Mouse (Mus musculus) heart, embryonic 10.5 days (tissue): Measurements from ENCODE around the gene Tulp2. TPM values are rescaled to one million over a fixed set of nuclear protein-coding genes. Genes with fewer than 3 reads are reported as not detected.

Experiments
- DNase-seq: peaks from one replicate; pipeline ENCODE4 v3.0.0-alpha.2; 2017; ENCODE audit warnings: low spot score
- H3K27ac ChIP-seq: fragments of 300-500 bp; sonication (generic); 2 replicates; pipeline ENCODE4 v1.5.1; 2016; ENCODE audit warnings: mild to moderate bottlenecking
- H3K27me3 ChIP-seq: fragments of 300-500 bp; sonication (generic); 2 replicates; pipeline ENCODE4 v1.6.1; 2016; ENCODE audit warnings: mild to moderate bottlenecking; ENCODE audit not compliant: poor library complexity, insufficient read depth, severe bottlenecking
- H3K36me3 ChIP-seq: fragments of 300-500 bp; sonication (generic); 2 replicates; pipeline ENCODE4 v1.6.1; 2016; ENCODE audit warnings: mild to moderate bottlenecking, moderate library complexity
- H3K4me1 ChIP-seq: fragments of 300-500 bp; sonication (generic); 2 replicates; pipeline ENCODE4 v1.6.1; 2016; ENCODE audit warnings: mild to moderate bottlenecking
- H3K4me3 ChIP-seq: fragments of 300-500 bp; sonication (generic); 2 replicates; pipeline ENCODE4 v1.5.1; 2016; ENCODE audit warnings: mild to moderate bottlenecking, moderate library complexity
- H3K9me3 ChIP-seq: fragments of 300-500 bp; sonication (generic); 2 replicates; pipeline ENCODE4 v1.6.1; 2016; ENCODE audit warnings: mild to moderate bottlenecking, moderate library complexity
- WGBS: fragments of 180-500 bp; shearing (Covaris S2); methylation state at CpG from one replicate; pipeline ENCODE4 v1.1.7; 2016; 5-methylcytosine and 5-hydroxymethylcytosine counted together
- polyA plus RNA-seq: library from polyadenylated mRNA; unstranded; fragments of >200 nt; fragmentation: Nextera tagmentation; extraction: Ambion mirVana; gene quantifications from 2 replicates; pipeline ENCODE4 v1.2.1, GENCODE M21; 2016

The Tulp2 gene
- polyA plus RNA-seq, 1 experiment from 2014 or later: 2.9 TPM

DNA sequence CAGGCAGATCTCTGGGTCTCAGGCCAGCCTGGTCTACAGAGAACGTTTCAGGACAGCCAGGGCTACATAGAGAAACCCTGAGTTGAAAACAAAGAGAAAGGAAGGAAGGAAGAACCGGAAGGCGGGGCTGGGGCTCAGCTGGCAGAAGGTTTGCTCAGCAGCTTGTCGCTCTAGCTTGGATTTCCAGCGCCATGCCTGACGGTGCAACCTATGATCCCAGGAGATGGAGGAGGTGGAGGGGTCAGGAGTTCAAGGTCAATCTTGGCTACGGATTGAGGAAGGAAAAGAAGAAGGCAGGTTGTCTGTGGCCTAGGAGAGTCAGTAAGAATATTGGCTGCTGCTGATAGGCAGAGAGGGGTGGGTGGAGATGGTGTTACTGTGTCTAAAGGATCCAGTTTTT is 78.6 kb downstream of the Tulp2 start:
- Histone ChIP-seq H3K27ac (no peak overlapping the region), H3K27me3 (no peaks in the 10 kb centered on the region), H3K4me1 (peaks cover 38% of the 10 kb centered on the region), H3K9me3 (no peaks in the 10 kb centered on the region), H3K4me3 (no peak overlapping the region), H3K36me3 (no peaks in the 10 kb centered on the region)
- DNase-seq: no peak
- 77% methylated on average over 7 of the region's 7 CpGs for WGBS

DNA sequence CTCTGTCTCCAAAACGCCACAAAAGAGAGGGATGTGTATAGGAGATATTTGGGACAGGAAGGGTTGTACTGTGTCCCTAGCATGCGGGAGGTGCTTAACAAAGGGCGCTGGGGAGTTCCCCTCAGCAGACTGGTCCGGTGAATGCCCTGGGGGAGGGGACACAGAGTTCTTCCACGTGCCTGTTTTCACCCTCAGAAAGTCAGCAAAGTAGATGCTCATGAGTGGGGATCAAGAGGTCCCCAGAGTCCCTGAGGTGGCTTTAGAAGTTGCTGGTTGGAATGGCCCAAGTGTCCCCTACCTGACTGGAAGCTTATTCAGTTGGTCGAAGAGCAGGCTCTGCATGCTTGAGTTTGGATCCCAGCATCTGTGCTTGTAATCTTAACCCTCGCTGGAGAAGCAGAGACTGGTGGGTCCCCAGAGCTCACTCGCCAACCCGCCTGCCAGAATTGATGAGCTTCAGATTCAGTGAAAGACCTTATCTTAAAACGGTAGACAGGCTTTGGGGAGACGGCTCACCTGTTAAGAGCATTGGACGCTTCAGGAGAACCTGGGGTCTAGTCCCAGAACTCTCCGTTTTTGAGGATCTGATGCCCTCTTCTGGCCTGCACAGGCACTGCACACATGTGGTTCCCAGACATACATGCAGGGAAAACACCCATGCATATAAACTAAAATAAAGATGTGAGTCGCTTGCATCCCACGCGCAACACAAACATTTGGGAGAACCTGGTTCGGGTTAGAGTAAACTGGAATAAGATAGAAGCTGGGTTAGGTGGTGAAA is 79.4 kb downstream of the Tulp2 start:
- no peak for DNase-seq
- 23% methylated on average over 17 of the region's 17 CpGs for WGBS
- no peaks in the 10 kb centered on the region for H3K36me3 ChIP-seq
- no peaks in the 10 kb centered on the region for H3K27me3 ChIP-seq
- H3K27ac ChIP-seq: no peak overlapping the region; the same call in 1 of the 2 replicates
- H3K4me1 ChIP-seq: peaks cover 35% of the 10 kb centered on the region
- peak overlapping the region; percentile 27 for H3K4me3 ChIP-seq
- H3K9me3 ChIP-seq: no peaks in the 10 kb centered on the region

DNA sequence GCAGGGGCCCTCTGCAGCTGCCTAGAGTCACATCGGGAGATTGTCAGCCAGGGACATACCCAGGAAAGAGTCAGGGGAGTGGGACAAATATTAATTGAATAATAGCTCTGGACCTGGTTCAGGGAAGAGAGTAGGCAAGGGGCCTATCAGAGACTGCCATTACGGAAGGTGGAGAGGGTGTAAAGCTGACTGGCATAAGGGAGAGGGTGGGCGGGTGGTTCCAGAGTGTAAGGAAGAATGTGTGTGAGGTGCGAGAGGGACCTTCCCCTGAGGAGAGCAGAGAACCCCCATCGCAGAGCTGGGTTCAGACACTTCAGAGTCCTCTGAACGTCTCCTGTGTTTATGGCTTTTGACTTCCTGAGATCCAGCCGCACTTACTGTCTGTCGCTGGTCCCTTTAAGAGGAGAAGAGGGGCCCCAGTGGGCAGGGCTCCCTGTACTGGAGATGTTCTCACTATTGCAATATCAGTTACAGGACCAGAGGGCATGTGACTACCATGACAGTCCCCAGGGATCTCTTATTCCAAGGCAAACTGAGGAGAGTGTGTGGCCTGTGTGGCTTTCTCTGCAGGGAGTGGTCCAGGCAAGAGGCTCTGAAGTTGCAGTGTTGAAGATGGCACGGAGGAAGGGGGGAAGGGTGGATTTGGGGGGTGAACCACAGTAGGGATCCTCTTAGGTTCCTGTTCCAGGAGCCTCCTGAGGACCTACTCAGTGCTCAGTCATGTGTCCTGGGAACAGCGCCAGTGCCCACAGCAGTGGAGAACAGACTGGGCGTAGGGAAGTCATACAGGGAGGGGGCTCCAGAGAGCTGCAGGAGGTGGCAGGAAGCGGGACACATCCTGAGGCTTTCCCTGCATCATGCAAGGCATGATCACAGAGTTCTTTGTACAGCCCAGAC is 80.2 kb downstream of the Tulp2 start:
- no peaks in the 10 kb centered on the region for H3K27me3 ChIP-seq
- no peaks in the 10 kb centered on the region for H3K36me3 ChIP-seq
- 47% methylated on average over 12 of the region's 12 CpGs for WGBS
- DNase-seq: no peak
- peak overlapping the region; percentile 27 for H3K4me3 ChIP-seq
- H3K27ac ChIP-seq: peak overlapping the region; percentile 72
- H3K9me3 ChIP-seq: no peaks in the 10 kb centered on the region
- H3K4me1 ChIP-seq: peaks cover 30% of the 10 kb centered on the region

DNA sequence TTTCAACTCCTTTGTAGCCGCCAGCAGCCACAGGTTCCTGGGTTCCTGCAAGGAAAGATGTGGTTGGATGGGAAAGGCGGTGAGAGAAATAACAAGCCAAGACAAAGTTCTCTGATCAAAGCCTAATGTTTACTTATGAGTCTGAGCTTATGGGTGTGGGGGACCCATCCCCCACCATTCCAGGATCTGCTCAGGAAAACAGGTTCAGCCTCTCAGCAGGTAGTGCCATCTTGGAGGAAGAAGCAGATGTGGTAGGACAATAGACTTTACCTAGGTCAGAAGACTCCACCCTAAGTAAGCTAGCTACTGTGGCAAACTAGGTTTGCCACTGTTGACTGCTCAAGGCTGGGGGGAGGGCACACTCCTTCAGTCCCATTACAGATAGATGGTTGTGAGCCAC is 83.1 kb downstream of the Tulp2 start:
- no peaks in the 10 kb centered on the region for H3K27me3 ChIP-seq
- no peak overlapping the region for H3K27ac ChIP-seq
- no peaks in the 10 kb centered on the region for H3K36me3 ChIP-seq
- WGBS: 69% methylated on average over 2 of the region's 2 CpGs
- no peaks in the 10 kb centered on the region for H3K9me3 ChIP-seq
- H3K4me3 ChIP-seq: no peak overlapping the region
- peaks cover 41% of the 10 kb centered on the region for H3K4me1 ChIP-seq
- no peak for DNase-seq

DNA sequence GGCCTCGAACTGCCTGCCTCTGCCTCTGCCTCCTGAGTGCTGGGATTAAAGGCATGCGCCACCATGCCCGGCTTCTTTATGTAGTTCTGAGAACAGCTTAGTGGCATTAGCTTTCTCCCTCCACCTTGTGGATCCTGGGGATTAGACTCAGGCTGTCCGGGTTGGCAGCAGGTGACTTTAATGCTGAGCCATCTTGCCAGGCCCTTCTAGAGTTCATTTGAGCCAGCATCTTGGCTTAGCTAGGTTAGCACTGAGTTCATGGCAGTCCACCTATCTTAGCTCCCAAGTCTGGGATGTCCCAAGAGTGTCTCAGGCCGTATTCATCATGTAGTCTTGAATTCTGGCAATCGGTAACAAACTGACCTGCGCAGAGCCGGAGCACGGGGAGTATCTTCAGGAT is 83.8 kb downstream of the Tulp2 start:
- H3K4me3 ChIP-seq: no peak overlapping the region
- WGBS: 83% methylated on average over 9 of the region's 9 CpGs
- H3K27ac ChIP-seq: 0 out of 2 replicates have a peak overlapping the region, but pooled peaks have one; percentile 19
- peaks cover 44% of the 10 kb centered on the region for H3K4me1 ChIP-seq
- no peaks in the 10 kb centered on the region for H3K36me3 ChIP-seq
- no peaks in the 10 kb centered on the region for H3K27me3 ChIP-seq
- H3K9me3 ChIP-seq: no peaks in the 10 kb centered on the region
- DNase-seq: no peak

DNA sequence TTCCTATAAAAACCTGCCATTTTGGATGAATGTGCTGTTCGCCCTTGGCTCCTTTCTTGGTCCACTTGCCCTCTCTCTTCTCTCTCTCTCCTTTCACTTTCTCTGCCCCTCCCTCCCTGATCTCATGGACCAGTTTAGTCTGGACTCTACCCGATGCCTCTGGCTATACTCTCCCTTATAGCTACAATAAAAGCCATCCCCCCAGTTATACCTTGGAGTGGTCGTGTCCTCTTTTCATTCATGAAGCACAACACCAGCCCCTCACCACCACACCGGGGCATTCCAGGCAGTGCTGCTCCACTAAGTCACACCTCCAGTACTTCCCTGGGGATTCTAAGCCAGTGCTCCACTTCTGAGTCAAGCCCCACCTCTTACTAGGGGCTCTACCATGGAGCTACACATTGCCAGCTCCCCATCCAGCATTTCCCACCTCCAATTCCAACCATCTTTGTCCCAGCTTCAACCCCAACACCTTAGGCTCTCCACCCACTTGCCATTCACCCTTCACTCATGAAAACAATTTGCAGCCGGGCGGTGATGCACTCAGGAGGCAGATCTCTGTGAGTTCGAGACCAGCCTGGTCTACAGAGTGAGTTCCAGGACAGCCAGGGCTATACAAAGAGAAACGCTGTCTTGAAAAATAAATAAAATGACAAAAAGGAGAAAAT is 85.6 kb downstream of the Tulp2 start:
- DNase-seq: no peak
- Histone ChIP-seq H3K9me3 (no peaks in the 10 kb centered on the region), H3K4me3 (peak overlapping the region; percentile 59), H3K4me1 (peaks cover 43% of the 10 kb centered on the region), H3K27me3 (no peaks in the 10 kb centered on the region), H3K36me3 (no peaks in the 10 kb centered on the region), H3K27ac (peak overlapping the region; percentile 89)
- 63% methylated on average over 8 of the region's 8 CpGs for WGBS

DNA sequence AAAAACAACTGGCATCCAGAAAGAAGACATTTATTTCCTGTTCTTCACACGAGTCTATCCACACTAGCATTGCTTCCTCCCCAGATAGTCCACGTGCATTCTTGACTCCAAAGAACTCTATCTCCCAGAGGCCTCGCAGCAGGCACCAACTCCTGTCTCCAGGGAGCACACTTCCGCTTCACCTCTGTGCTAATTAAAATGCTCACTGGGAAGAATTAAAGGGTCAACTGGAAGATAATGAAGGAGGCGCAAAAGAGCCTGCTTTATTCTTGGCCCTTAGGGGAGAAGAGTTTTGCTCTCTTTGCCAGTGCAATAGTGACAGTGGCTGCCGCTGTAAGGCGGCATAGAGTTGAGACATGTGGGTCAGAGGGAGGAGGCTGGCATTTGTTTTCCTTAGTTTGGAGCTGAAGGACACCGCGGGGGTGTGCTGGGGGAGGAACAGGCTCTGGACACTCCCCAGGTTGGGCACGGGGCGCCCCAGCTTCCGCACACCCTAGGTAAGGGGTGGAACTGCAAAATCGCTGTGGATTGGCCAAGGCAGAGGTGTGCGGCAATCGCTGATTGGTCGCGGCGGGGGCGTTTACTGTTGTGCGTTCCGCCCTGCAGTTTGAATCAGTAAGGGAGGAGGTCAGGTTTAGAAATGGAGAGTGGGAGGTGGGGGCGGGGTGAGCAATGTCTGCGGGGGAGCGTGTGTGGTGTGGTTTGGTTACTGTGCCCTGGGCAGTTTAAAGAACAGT is 86.3 kb downstream of the Tulp2 start:
- Histone ChIP-seq H3K9me3 (no peaks in the 10 kb centered on the region), H3K27ac (peak overlapping the region; percentile 89), H3K4me1 (peaks cover 42% of the 10 kb centered on the region), H3K36me3 (no peaks in the 10 kb centered on the region), H3K4me3 (peak overlapping the region; percentile 59), H3K27me3 (no peaks in the 10 kb centered on the region)
- DNase-seq: peak; percentile 99
- under 1% methylated on average over 24 of the region's 24 CpGs for WGBS

DNA sequence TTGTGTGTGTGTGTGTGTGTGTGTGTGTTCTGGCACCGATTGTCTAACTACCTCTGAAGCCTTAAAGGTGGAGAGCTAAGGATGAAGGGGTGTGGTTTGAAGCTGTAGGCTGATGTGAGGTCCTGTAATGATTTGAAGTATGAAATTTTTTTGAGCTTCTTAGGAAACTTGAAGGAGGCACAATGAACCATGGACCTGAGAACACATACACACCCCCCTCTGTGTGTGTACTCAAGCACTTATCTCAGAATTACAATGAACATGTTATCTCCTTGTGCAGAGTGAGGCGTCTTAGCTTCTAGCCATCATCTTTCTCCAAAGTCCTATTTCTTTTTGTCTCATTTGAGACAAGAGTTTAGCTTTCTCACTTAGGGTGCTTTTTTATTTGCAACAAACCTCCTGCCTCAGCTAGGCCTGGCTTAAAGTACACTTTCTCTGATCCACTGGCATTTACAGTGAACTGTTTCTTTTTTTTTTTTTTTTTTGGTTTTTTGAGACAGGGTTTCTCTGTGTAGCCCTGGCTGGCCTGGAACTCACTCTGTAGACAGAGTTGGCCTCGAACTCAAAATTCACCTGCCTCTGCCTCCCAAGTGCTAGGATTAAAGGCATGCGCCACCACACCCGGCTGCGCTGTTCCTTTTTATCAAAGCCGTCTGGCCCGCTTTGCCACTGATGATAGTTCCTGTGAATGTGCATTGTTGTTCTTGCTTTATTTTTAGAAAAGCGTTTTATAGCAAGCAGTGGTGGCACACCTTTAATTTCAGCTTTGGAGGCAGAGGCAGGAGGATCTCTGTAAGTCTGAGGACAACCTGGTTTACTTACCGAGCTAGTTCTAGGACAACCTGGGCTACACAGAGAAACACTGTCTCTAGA is 87.2 kb downstream of the Tulp2 start:
- no peaks in the 10 kb centered on the region for H3K27me3 ChIP-seq
- WGBS: 66% methylated on average over 10 of the region's 10 CpGs
- no peak for DNase-seq
- H3K27ac ChIP-seq: peak overlapping the region; percentile 94
- H3K4me1 ChIP-seq: peaks cover 42% of the 10 kb centered on the region
- H3K4me3 ChIP-seq: peak overlapping the region; percentile 59
- H3K36me3 ChIP-seq: 0 out of 2 replicates have a peak, but pooled peaks cover 3% of the 10 kb centered on the region
- no peaks in the 10 kb centered on the region for H3K9me3 ChIP-seq

DNA sequence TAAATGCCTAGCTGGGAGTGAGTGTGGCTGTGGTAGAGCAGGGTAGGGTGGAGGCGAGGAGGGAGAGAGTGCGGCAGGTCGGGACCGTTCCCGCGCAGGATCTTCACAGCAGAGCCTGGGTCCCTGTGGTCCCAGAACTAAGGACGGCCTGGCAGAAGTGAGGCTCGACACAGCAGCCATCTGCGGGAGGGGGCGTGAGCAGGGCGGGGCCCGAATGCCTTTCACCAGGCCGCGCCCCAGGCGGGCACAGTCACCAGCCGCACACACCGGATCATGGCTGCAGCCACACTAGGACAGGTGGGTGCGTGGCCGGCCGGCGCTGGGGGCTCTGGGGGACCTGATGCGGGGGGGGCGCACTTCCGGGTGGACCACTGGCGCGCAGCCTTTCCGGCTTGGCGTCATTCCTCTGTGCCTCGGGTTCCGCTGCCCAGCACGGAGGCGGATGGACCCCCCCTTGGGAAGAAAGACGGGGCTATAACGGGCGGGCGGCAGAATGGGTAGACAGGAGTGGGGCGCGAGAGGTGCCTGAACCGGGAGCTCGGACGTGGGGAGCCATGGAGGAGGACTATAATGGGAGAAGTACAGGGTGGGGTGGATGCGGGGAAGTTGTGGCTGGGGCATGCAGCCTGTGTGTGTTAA is 88.5 kb downstream of the Tulp2 start, which contains the start of gene Bcat2:
Bcat2 (plus strand) TSS at position 51 of the 639 bp plus-strand sequence.
- Histone ChIP-seq H3K4me1 (peaks cover 55% of the 10 kb centered on the region), H3K4me3 (peak within 1 kb of the TSS; percentile 75), H3K27ac (peak within 1 kb of the TSS; percentile 94), H3K9me3 (no peaks in the 10 kb centered on the region), H3K36me3 (peaks cover 4% of the 10 kb centered on the region; the same call in 1 of the 2 replicates), H3K27me3 (no peaks in the 10 kb centered on the region)
- DNase-seq: peak; percentile 90
- under 1% methylated on average over 42 of the region's 42 CpGs for WGBS

DNA sequence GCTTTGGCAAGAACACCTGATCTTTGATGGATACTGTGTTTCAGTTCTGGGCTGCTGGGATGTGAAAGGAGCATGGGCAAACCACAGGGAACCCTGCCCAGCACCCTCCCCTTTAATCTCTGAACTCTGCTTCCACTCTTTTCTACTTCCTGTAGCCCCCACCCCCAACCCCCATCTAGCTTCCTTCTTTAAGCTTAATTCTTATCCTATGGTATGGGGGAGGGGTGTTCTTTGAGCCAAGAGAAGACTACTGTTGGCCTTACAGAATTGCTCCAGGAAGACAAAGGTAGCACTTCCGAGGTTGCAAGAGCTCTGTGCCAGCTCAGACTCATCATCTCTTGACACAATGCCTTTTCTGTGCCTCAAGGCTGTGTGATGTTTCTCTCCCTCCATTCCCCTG is 90.3 kb downstream of the Tulp2 start:
- Histone ChIP-seq H3K9me3 (no peaks in the 10 kb centered on the region), H3K4me1 (peaks cover 55% of the 10 kb centered on the region), H3K36me3 (peaks cover 17% of the 10 kb centered on the region), H3K4me3 (peak overlapping the region; percentile 75), H3K27me3 (no peaks in the 10 kb centered on the region), H3K27ac (no peak overlapping the region)
- no peak for DNase-seq
- WGBS: 41% methylated on average over 1 of the region's 1 CpGs
